In genomic region chr19:9135512-9136331, GRCm38 (mm10) we compare ENCODE assay signal across 8 mouse cellular contexts. TPM values are rescaled to one million over a fixed set of nuclear protein-coding genes. Genes with fewer than 3 reads are reported as not detected.
DNase-seq lines count a peak whose midpoint lies in the region; ATAC-seq and TF ChIP-seq lines count a peak whose summit lies in the region.

Asrgl1 (minus strand) TSS chr19:9135636.

- peak; percentile 82 for DNase-seq in MEL-GATA-1-ER (ENCODE audit: extremely low read depth, low read depth)
- peak; percentile 92 to 93 for DNase-seq in cerebellum, adult 2 months
- DNase-seq in forebrain, postnatal 0 days, result peak; percentile 96
- DNase-seq in heart, postnatal 4 days, result peak; percentile 94
- DNase-seq in layer of hippocampus, adult 8-10 months (ENCODE audit: low spot score in 2 of 2), result peak; percentile 85 to 93
- DNase-seq in lung, embryonic 14.5 days, result peak; percentile 96
- peak; percentile 90 for DNase-seq in testis, postnatal 14 days (ENCODE audit: low spot score)

- peak within 1 kb of the TSS; percentile 97 for H3K4me3 ChIP-seq in cerebellum, adult 2 months (replicated peaks; ENCODE audit: insufficient read depth, low read depth, low read length)
- peak within 1 kb of the TSS; percentile 55 for H3K4me3 ChIP-seq in forebrain, postnatal 0 days (ENCODE audit: low read depth, low read length)
- H3K4me3 ChIP-seq in lung, embryonic 14.5 days (ENCODE audit: low read depth, low read length), result peak within 1 kb of the TSS; percentile 71

- peak within 1 kb of the TSS; percentile 76 for H3K27ac ChIP-seq in cerebellum, adult 2 months (ENCODE audit: insufficient read depth, low read length)
- H3K27ac ChIP-seq in forebrain, postnatal 0 days (ENCODE audit: low read depth, low read length), result peak within 1 kb of the TSS; percentile 75
- no peak within 1 kb of the TSS for H3K27ac ChIP-seq in lung, embryonic 14.5 days (ENCODE audit: low read depth)

- WGBS in cerebellum, adult 2 months, result 8% methylated on average over 31 of the region's 31 CpGs
- WGBS in forebrain, postnatal 0 days, result 10% methylated on average over 31 of the region's 31 CpGs
- 12% methylated on average over 31 of the region's 31 CpGs for WGBS in lung, embryonic 14.5 days

- TF ChIP-seq POLR2A in cerebellum, adult 2 months (IDR thresholded peaks at IDR 0.05; ENCODE audit: borderline replicate concordance, insufficient read depth, low read length), result peak; percentile 87

- no peak for TF ChIP-seq CTCF in cerebellum, adult 2 months (IDR thresholded peaks at IDR 0.05; ENCODE audit: borderline replicate concordance, insufficient read depth, low read depth, low read length)
- peak; percentile 26; the same call in 1 of the 2 replicates for TF ChIP-seq CTCF in forebrain, postnatal 0 days (IDR thresholded peaks at IDR 0.05; ENCODE audit: low read depth)
- TF ChIP-seq CTCF in lung, embryonic 14.5 days (IDR thresholded peaks at IDR 0.05; ENCODE audit: low read depth), result no peak

- peak within 1 kb of the TSS; percentile 64 for H3K9ac ChIP-seq in forebrain, postnatal 0 days
- H3K9ac ChIP-seq in lung, embryonic 14.5 days, result peak within 1 kb of the TSS; percentile 77

- peak; percentile 99 for ATAC-seq in forebrain, postnatal 0 days
- ATAC-seq in lung, embryonic 14.5 days (ENCODE audit: insufficient read depth), result peak; percentile 98
- peak; percentile 81 for ATAC-seq in neutrophil, adult 5-6 weeks (ENCODE audit: extremely low read depth, insufficient number of reproducible peaks, low FRiP score, poor library complexity, severe bottlenecking)

- H3K36me3 ChIP-seq in forebrain, postnatal 0 days (ENCODE audit: insufficient read depth), result no peaks in the 10 kb centered on the region
- no peaks in the 10 kb centered on the region for H3K36me3 ChIP-seq in lung, embryonic 14.5 days (ENCODE audit: insufficient read depth)

- peak within 1 kb of the TSS; percentile 97 for H3K4me2 ChIP-seq in forebrain, postnatal 0 days (ENCODE audit: low read depth)
- peak within 1 kb of the TSS; percentile 92 for H3K4me2 ChIP-seq in lung, embryonic 14.5 days

- peaks cover 2% of the 10 kb centered on the region; the same call in 1 of the 2 replicates for H3K4me1 ChIP-seq in cerebellum, adult 2 months (ENCODE audit: control insufficient read depth, insufficient read depth, low read length)
- 0 out of 2 replicates have a peak, but pooled peaks cover 2% of the 10 kb centered on the region for H3K4me1 ChIP-seq in forebrain, postnatal 0 days (ENCODE audit: insufficient read depth)
- no peaks in the 10 kb centered on the region for H3K4me1 ChIP-seq in lung, embryonic 14.5 days (ENCODE audit: insufficient read depth)

- H3K9me3 ChIP-seq in forebrain, postnatal 0 days (ENCODE audit: low read length), result no peaks in the 10 kb centered on the region
- H3K9me3 ChIP-seq in lung, embryonic 14.5 days (ENCODE audit: low read depth, low read length), result no peaks in the 10 kb centered on the region

- no peaks in the 10 kb centered on the region for H3K27me3 ChIP-seq in cerebellum, adult 2 months (ENCODE audit: control insufficient read depth, insufficient read depth, low read length)
- H3K27me3 ChIP-seq in forebrain, postnatal 0 days (ENCODE audit: insufficient read depth, low read length), result no peaks in the 10 kb centered on the region
- H3K27me3 ChIP-seq in lung, embryonic 14.5 days (ENCODE audit: insufficient read depth, low read length), result no peaks in the 10 kb centered on the region

RNA-seq across cellular contexts. Expression of gene Asrgl1, which starts in this region (rescaled TPM):
- 88.4 TPM in 2 replicates for polyA plus RNA-seq in cerebellum, adult 2 months (2012; rRNA removed)
- 31.2 and 31.3 TPM in 2 replicates for total RNA-seq in forebrain, postnatal 0 days (2014; rRNA removed)
- polyA plus RNA-seq in forebrain, postnatal 0 days (2015; fragmentation: Nextera tagmentation; extraction: Ambion mirVana), result 30.7 and 37.4 TPM in 2 replicates
- total RNA-seq in heart, postnatal 4 days (2021), result 10 to 100 TPM; 13.2 to 16.4 TPM
- 100 to 1,000 TPM; 143 to 155 (median 148) TPM for total RNA-seq in layer of hippocampus, adult 8-10 months (2022)
- polyA plus RNA-seq in lung, embryonic 14.5 days (2014; fragmentation: Nextera tagmentation; extraction: Ambion mirVana), result 13.9 and 15.0 TPM in 2 replicates
- 6.9 and 8.3 TPM in 2 replicates for total RNA-seq in neutrophil, adult 5-6 weeks (2017)
